Mouse (Mus musculus) hindbrain, embryonic 11.5 days (tissue): ENCODE data around the gene Zfp541. TPM values are rescaled to one million over a fixed set of nuclear protein-coding genes. Genes with fewer than 3 reads are reported as not detected.

Experiments used
- ATAC-seq: fragments of 200-750 bp; cut with Nextera tagmentation; 2 replicates; pipeline ENCODE4 v1.8.0; 2017; ENCODE audit warnings: mild to moderate bottlenecking, moderate TSS enrichment, moderate library complexity; ENCODE audit not compliant: low FRiP score
- DNase-seq: peaks from one replicate; pipeline ENCODE4 v3.0.0-alpha.2; 2015; ENCODE audit warnings: low spot score
- H3K27ac ChIP-seq: fragments of 300-500 bp; sonication (generic); 2 replicates; pipeline ENCODE4 v1.5.1; 2014; ENCODE audit warnings: mild to moderate bottlenecking, low read depth, low read length
- H3K27me3 ChIP-seq: fragments of 300-500 bp; sonication (generic); 2 replicates; pipeline ENCODE4 v1.6.1; 2014; ENCODE audit warnings: mild to moderate bottlenecking, low read length, moderate library complexity, mixed read lengths; ENCODE audit not compliant: control insufficient read depth, insufficient read depth
- H3K36me3 ChIP-seq: fragments of 300-500 bp; sonication (generic); 2 replicates; pipeline ENCODE4 v1.6.1; 2014; ENCODE audit warnings: mild to moderate bottlenecking, low read length, moderate library complexity, mixed read lengths; ENCODE audit not compliant: control insufficient read depth, insufficient read depth
- H3K4me1 ChIP-seq: fragments of 300-500 bp; sonication (generic); replicated peaks from 2 replicates; pipeline ENCODE4 v1.6.1; 2014; ENCODE audit warnings: low read length, mixed read lengths; ENCODE audit not compliant: control insufficient read depth, insufficient read depth
- H3K4me2 ChIP-seq: fragments of 300-500 bp; sonication (generic); replicated peaks from 2 replicates; pipeline ENCODE4 v1.6.1; 2014; ENCODE audit warnings: mild to moderate bottlenecking, low read depth, low read length
- H3K4me3 ChIP-seq: fragments of 300-500 bp; sonication (generic); 2 replicates; pipeline ENCODE4 v1.5.1; 2014; ENCODE audit warnings: low read depth, low read length
- H3K9ac ChIP-seq: fragments of 300-500 bp; sonication (generic); 2 replicates; pipeline ENCODE4 v1.6.1; 2014; ENCODE audit warnings: low read depth, low read length
- H3K9me3 ChIP-seq: fragments of 300-500 bp; sonication (generic); 2 replicates; pipeline ENCODE4 v1.6.1; 2016; ENCODE audit warnings: low read length; ENCODE audit not compliant: control insufficient read depth
- WGBS: fragments of 180-500 bp; shearing (Covaris S2); extraction: QIAGEN DNeasy Blood & Tissue Kit; methylation state at CpG from one replicate; pipeline ENCODE4 v1.1.7; 2014; 5-methylcytosine and 5-hydroxymethylcytosine counted together
- polyA plus RNA-seq: library from polyadenylated mRNA; unstranded; fragments of >200 nt; fragmentation: Nextera tagmentation; extraction: Ambion mirVana; gene quantifications from 2 replicates; pipeline ENCODE4 v1.2.1, GENCODE M21; 2014

The Zfp541 gene
- polyA plus RNA-seq, 1 experiment from 2014 or later, result not detected

DNA sequence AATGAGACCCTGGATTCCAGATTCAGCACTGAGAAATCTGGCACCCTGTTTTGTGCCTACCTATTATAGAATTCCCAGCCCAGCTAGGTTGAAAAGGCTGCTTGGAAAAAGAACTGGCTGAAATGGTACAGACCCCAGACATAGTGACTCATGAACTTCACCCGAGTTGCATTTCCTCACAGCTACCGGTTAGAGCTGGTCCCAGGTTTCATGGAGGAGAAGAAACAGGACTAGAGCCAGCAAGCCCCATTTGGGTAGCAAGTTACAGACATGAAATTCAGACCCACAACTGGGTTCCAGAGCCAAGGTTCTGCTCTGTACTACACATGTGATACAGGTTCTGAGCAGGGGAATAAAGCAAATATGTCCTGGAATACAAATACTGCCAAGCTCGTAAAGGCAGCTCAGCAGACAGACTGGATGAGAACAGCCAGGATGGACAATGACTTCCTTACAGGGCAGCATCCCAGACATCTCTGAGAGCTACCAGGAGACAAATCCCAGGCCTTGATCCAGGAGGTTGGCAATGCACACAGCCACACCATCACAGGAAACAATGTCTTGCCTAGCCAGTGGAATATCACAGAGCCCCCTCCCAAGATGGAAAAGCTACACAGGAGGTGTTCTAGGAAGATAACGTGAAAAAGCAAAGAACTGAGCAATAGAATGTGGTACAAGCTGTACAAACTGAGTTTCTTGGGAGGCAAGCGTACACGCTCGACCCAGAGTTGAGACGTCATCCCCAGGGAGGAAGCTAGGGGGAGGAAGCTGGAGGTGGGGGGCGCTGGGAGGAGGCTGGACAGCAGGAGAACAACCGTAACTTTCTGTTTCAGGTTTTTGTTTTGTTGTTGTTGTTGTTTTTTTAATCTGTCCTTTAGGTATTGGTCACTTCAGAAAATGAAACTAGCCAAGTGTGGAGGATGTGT, 18.5 kb upstream of the Zfp541 start:
- no peak overlapping the region for H3K9ac ChIP-seq
- no peak overlapping the region for H3K27ac ChIP-seq
- H3K4me3 ChIP-seq, result no peak overlapping the region
- WGBS, result 75% methylated on average over 10 of the region's 10 CpGs
- H3K4me2 ChIP-seq, result no peak overlapping the region
- DNase-seq (no peak), ATAC-seq (no peak)
- no peaks in the 10 kb centered on the region for H3K36me3 ChIP-seq
- H3K27me3 ChIP-seq, result no peaks in the 10 kb centered on the region
- no peaks in the 10 kb centered on the region for H3K9me3 ChIP-seq
- H3K4me1 ChIP-seq, result peaks cover 11% of the 10 kb centered on the region; the same call in 1 of the 2 replicates

DNA sequence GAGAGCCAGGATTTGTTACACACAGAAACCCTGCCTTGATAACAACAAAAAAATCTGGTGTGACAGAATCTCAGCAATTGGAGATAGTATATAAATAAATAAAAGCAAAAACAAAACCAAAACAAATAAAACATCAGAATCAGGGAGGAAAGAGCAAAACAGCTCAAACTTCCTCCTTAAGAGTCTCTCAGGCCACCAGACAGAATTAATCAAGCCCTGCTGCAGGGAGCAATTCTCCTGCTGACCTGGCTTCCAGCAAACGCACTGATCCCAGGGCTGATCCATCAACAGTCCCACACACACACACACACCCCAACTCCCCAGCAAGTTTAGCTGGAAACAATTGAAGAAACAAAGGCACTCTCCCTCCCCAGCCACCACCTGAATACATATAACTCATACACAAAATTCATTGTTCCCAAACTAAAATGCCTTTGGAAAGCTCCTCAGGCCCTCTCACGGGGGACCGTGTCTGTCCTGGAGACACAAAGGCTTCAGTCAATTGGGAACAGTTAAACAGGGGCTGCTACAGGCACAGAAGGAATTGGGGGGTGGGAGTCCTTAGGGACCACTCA, 17.7 kb upstream of the Zfp541 start:
- H3K4me1 ChIP-seq, result peaks cover 11% of the 10 kb centered on the region; the same call in 1 of the 2 replicates
- H3K9me3 ChIP-seq, result no peaks in the 10 kb centered on the region
- H3K4me2 ChIP-seq, result peak overlapping the region; percentile 11; the same call in 1 of the 2 replicates
- ATAC-seq (no peak), DNase-seq (peak; percentile 21)
- no peak overlapping the region for H3K9ac ChIP-seq
- 0 out of 2 replicates have a peak overlapping the region, but pooled peaks have one; percentile 6 for H3K4me3 ChIP-seq
- H3K27me3 ChIP-seq, result no peaks in the 10 kb centered on the region
- WGBS, result 13% methylated on average over 3 of the region's 3 CpGs
- peak overlapping the region; percentile 74 for H3K27ac ChIP-seq
- no peaks in the 10 kb centered on the region for H3K36me3 ChIP-seq

DNA sequence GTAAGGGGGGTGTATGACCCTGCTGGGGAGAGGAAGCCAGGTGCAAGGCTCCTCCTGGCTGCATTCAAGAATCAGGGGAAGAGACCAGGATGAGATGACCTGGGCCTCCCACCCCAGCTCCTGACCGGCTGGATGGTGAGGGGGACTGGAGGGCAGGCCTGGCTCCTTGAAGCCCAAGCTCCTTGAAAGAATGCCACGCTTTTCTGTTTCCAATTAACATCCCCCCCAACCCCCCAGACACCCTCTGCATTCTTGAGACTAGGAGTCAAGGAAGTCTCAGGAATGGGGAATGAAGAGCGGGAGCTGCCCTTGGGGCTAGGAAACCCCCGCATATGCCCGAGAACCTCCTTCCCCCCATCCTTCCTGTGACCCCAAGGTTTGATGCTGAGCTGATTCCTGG, 17.1 kb upstream of the Zfp541 start:
- 29% methylated on average over 5 of the region's 5 CpGs for WGBS
- no peak overlapping the region for H3K9ac ChIP-seq
- peaks cover 11% of the 10 kb centered on the region; the same call in 1 of the 2 replicates for H3K4me1 ChIP-seq
- H3K27me3 ChIP-seq, result no peaks in the 10 kb centered on the region
- H3K27ac ChIP-seq, result peak overlapping the region; percentile 74
- peak; percentile 49 for DNase-seq
- ATAC-seq, result no peak
- 0 out of 2 replicates have a peak overlapping the region, but pooled peaks have one; percentile 14 for H3K4me2 ChIP-seq
- no peaks in the 10 kb centered on the region for H3K36me3 ChIP-seq
- H3K4me3 ChIP-seq, result 0 out of 2 replicates have a peak overlapping the region, but pooled peaks have one; percentile 6
- no peaks in the 10 kb centered on the region for H3K9me3 ChIP-seq

DNA sequence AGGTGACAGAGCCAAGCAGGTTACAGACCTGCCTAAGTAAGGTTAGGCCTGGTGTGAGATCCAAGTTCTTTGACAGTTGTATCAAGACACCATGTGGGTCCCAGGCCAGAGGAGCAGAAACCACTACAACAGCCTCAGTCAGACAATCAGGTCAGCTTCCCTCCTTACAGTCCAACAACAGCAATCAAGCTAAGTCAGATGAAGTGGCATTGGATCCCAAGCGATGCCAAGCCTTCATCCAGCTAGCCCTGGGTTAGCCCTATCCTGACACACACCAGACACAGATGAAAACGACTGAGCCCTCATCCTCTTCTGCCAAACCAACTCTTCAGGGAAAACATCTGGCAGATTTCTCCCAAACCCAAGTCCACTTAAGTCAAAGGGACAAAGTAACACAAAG, 16.1 kb upstream of the Zfp541 start:
- H3K9ac ChIP-seq, result no peak overlapping the region
- no peaks in the 10 kb centered on the region for H3K9me3 ChIP-seq
- no peak for ATAC-seq

DNA sequence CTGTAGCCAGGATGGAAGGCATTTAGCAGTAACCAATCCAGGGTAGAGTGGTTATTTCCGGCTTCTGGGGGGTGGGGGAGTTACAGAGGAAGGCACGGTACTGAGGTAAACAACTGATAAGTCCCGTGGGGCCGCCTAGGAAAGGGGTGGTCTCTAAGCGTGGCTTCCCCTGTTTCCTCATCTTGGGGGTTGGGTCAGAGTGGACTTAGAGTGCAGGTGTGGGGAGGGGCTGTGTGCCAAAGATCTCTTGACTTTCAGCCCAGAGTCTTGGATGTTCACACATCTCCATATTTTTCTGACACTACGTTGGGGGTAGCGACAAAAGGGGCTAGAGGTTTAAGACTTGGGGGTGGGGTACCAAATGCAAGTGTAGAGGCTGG, 15.5 kb upstream of the Zfp541 start:
- H3K27ac ChIP-seq, result peak overlapping the region; percentile 98
- peak; percentile 4; the same call in 1 of the 2 replicates for ATAC-seq
- peak overlapping the region; percentile 95 for H3K4me3 ChIP-seq

More for the DNA sequence above, 16.1 kb upstream of the Zfp541 start:
- DNase-seq, result no peak
- H3K36me3 ChIP-seq, result no peaks in the 10 kb centered on the region
- H3K4me2 ChIP-seq, result peak overlapping the region; percentile 78; the same call in 1 of the 2 replicates
- no peak overlapping the region for H3K4me3 ChIP-seq
- H3K4me1 ChIP-seq, result peaks cover 11% of the 10 kb centered on the region; the same call in 1 of the 2 replicates
- WGBS, result 69% methylated on average over 2 of the region's 2 CpGs
- no peaks in the 10 kb centered on the region for H3K27me3 ChIP-seq
- peak overlapping the region; percentile 98; the same call in 1 of the 2 replicates for H3K27ac ChIP-seq

DNA sequence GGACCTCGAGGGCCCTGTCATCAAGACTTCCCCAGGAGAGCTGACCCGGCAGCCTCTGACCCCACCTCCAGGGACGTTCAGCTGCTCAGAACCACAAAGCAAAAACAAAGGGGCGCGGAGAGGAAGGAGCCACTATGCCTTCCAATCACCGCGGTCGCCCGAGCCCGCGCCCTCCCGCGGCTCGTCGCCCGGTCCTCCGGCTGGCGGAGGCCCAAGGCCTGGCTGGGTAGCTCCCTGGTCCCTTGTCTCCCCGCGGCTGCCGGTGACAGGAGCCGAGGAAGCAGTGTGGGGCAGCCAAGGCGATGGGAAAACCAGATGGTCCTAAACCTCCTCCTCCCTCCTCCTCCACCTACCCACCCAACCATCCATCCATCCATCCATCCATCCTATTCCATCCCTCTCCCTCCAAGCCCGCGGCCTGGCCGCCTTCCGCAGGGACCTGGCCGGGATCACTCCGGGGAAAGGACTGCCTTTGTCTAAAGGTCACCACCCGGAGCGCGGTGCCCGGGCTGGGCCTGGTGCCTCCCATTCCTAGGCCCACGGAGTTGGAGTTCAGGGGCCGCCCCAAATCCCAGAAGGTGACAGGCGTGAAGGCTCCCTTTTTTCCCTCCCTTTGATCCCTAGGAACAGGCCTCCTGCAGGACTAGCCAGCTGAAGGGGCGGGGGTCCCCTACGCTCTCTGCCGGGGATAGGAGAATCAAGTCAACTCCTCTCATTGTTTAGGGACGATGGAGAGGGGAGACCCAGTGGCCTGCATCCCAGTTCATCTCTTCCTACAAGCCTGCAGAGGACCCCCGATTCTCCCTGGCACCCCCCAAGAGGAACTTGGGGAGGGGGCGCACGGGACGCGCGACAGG, 14.9 kb upstream of the Zfp541 start:
- peak overlapping the region; percentile 95 for H3K4me3 ChIP-seq
- DNase-seq, result peak; percentile 74
- no peaks in the 10 kb centered on the region for H3K36me3 ChIP-seq
- peak; percentile 33 for ATAC-seq
- no peaks in the 10 kb centered on the region for H3K9me3 ChIP-seq
- H3K9ac ChIP-seq, result peak overlapping the region; percentile 100
- peak overlapping the region; percentile 78 for H3K4me2 ChIP-seq
- H3K27me3 ChIP-seq, result no peaks in the 10 kb centered on the region
- peaks cover 11% of the 10 kb centered on the region; the same call in 1 of the 2 replicates for H3K4me1 ChIP-seq
- peak overlapping the region; percentile 98 for H3K27ac ChIP-seq
- WGBS, result 0% methylated on average over 30 of the region's 46 CpGs

More for the DNA sequence above, 15.5 kb upstream of the Zfp541 start:
- peak; percentile 63 for DNase-seq
- Histone ChIP-seq H3K27me3 (no peaks in the 10 kb centered on the region), H3K36me3 (no peaks in the 10 kb centered on the region), H3K9ac (peak overlapping the region; percentile 100), H3K4me1 (peaks cover 11% of the 10 kb centered on the region; the same call in 1 of the 2 replicates), H3K9me3 (no peaks in the 10 kb centered on the region), H3K4me2 (peak overlapping the region; percentile 78)
- WGBS, result 3% methylated on average over 7 of the region's 7 CpGs

DNA sequence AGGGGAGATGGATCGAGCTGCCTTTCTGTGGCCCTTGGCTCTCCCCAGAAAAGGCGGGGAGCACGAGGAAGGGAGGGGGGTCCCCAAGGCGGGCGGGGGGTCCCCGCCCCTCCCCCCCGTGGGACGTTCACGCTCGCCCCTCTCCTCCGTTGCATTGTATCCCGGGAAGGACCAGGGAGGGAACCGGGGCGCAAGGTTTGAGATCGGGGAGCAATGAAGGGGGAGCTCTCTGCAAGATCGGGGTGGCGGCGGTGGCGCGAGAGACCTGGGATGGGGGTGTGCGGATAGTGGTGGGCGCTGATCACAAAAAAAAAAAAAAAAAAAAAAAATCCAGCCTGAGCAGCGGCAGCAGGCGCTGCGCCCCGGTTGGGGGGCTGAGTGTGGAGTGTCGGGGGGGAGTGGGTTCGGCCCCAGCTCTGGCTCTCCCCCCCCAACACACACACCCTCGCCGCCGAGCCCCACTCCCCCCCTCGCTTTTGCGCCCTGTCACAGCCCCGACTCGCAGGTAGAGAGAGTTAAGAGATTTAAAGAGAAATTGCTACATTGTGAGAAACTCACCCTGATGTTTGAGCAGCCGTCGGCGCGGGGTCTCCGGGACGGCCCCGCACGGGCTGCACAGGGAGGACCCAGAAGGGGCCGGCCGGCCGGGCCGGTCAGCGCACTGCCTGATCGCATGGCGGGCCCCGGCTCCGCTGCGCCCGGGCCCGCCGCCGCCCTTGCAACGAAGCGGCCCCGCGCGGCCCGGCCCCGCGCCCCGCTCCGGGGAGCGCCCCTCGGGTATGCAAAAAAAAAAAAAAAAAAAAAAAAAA, 14.1 kb upstream of the Zfp541 start, which contains the start of gene Bicra:
TSS of gene Bicra (minus strand) at position 584 of the 809 bp plus-strand sequence.
- Histone ChIP-seq H3K27me3 (no peaks in the 10 kb centered on the region), H3K27ac (peak within 1 kb of the TSS; percentile 98), H3K4me1 (peaks cover 11% of the 10 kb centered on the region; the same call in 1 of the 2 replicates), H3K9me3 (no peaks in the 10 kb centered on the region), H3K4me3 (peak within 1 kb of the TSS; percentile 95), H3K4me2 (peak within 1 kb of the TSS; percentile 79), H3K36me3 (no peaks in the 10 kb centered on the region), H3K9ac (peak within 1 kb of the TSS; percentile 100)
- under 1% methylated on average over 54 of the region's 69 CpGs for WGBS
- DNase-seq (peak; percentile 92), ATAC-seq (peak; percentile 75)
